Mouse (Mus musculus): ENCODE data around the gene Hbb-bh1.
"Not testable (repeated sequence)": the region's sequence is repeated elsewhere in the genome, so short reads cannot be mapped to it uniquely, and the experiment has no call there.

GRCm38 (mm10) chr7:103813152-103813551 is 29.8 kb downstream of the Hbb-bh1 start:
- not testable (repeated sequence) for TF ChIP-seq POLR2A (IDR thresholded peaks at IDR 0.05; ENCODE audit: extremely low read depth, insufficient read depth, low read length); CTCF (IDR thresholded peaks at IDR 0.05; ENCODE audit: low read depth, low read length)

Measured in liver, adult 2 months (tissue).